Mouse (Mus musculus) embryo, embryonic 11.5 days (tissue): ENCODE data around the gene Sox21.

Source experiments
- DNase-seq: peaks from one replicate; pipeline ENCODE4 v3.0.0-alpha.2; 2012; ENCODE audit warnings: low read depth, low spot score

The Sox21 gene

DNA sequence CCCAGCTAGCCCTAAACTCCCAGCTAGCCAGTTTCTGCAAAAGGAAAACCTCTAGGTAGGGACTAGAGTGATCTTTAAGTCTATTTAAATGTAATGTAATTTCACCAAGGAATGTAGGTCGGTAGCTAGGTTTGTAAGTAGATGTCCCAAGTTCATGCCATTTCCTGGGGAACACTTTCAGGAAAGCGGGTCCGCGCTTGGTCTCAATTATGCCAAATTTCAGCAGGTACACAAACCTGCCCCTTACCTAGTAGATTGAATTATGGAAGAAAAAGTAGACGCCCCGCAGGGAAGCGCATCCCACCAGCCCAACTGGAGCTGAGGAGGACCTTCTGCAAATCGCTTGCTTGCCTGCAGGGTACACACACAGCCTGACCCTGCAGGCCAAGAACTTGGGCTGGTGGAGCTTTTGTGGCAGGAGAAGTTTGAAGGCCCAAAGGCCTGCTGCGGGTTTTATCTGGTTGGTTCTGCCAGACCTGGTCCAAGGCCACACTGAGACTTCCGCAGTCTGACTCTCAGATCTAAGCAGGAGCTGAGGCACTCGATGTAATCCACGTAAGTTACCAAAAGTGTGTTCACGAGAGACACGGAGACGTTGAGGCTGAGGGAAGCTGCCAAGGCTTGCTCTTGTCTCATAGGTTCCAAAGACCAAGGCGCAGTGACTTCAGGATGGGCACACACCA lies 11.6 kb downstream of the Sox21 start:
- no peak for DNase-seq

DNA sequence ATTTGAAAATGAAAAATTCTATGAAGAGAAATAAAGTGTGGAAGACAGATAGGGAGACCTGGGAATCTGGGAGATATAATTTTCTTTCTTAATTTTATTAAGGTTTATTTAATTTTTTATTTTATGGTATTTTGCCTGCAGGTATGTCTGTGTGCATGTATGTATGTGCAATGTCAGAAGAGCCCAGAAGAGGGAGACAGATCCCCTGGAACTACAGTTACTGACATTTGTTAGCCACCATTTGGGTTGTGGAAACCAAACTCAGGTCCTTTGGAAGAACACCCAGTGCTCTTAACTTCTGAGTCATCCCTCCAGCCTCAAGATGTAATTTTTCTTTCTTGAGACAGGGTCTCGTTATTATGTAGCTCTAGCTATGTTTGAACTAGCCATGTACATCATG lies 15.9 kb downstream of the Sox21 start:
- no peak for DNase-seq

DNA sequence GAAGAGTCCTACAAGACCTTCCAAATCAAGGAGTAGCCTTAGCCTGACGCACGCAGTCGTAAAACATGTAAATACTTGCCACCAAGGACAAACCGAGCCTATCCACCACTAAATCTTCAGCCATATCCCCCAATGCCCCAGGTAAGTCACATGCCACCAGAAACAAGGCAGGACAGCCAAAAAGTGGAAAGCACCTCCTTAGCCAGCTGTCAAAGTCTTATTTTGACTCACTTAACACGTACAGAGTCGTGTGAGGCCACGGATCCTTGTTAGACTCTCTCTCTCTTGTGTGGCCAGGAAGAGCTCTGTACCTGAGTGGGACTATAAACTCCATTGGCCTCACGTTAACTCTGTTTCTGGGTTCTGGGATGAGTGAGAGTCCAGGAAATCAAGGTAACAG lies 20.0 kb downstream of the Sox21 start:
- DNase-seq: no peak

DNA sequence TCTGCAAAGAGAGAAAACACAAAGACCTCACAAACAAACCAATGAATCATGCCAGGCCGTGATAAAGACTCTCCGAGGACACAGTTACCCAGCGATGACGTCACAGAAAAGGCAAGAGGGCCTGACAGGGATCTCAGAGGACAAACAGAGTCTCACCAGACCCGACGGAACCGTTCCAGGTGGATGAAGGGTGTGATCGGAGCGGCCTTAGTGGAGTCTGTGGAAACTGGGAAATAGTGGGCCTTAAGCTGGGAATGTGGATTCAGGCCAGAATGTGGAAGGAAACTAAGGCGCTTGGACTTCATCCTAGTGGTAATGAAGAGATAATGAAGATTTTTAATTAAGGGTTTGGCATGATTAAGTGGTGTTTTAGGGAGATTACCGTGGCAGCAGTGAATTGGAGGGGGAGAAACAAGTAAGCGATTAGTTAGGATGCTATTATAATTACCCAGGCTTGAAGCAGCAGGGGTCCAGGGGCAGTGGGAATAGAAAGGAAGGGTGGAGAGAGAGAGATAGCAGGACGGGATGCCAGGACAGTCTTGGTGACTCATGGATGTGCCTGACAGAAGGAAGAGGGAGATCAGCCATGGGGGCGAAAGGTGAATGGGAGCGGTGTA lies 24.5 kb downstream of the Sox21 start:
- DNase-seq: no peak

DNA sequence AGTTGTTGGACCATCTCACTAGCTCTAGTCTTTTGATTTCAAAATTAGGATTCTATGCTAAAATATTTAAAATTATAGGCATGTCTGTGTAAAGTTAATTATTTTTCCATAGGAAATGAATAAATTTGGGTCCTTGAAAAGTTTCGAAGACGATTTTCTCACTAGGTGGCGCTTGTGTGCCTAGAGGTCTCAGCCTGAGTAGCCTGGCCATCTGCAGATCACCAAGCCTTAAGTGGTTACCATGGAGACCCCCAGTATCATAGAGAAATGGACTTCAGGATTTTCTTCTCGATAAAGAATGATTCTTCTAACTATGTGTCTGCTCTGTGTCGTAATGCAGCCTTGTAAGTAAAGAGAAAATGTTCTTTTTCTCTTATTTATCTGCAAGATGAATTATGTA lies 27.2 kb downstream of the Sox21 start:
- no peak for DNase-seq

- DNase-seq: no peak
These were observed 29.5 kb downstream of the Sox21 start for GRCm38 (mm10) chr14:118207347-118207746.

DNA sequence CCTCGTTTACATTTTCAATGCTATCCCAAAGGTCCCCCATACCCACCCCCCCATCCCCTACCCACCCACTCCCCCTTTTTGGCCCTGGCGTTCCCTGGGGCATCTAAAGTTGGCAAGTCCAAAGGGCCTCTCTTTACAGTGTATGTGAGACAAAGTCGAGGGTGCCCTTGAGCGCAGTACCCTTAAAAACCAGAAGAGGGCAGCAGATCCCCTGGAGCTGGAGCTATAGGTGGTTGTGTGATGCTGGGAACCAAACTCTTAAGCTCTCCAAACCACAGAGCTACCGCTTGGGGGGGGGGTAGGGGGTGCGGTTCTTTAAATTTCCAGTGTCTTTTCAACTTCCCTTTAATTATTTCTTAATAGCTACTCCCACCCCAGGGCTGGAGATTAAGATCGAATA lies 33.8 kb downstream of the Sox21 start:
- no peak for DNase-seq

DNA sequence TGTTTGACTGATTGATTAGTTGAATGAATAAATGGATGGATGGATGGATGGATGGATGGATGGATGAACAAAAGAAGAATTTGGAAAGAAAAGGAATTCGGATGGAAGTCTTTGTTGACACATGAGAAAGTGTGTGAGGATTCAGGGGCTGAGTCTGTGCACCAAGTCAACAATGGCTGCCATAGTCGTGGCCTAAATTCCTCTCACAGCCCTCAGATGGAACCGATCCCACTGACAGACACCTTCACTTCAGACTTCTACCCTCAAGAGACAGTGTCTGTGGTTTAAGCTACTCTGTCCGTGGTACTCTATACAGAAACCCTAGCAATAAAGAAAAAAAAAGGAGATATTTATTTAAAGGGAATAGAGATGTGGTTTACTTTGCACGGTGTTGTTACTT lies 34.8 kb downstream of the Sox21 start:
- no peak for DNase-seq

DNA sequence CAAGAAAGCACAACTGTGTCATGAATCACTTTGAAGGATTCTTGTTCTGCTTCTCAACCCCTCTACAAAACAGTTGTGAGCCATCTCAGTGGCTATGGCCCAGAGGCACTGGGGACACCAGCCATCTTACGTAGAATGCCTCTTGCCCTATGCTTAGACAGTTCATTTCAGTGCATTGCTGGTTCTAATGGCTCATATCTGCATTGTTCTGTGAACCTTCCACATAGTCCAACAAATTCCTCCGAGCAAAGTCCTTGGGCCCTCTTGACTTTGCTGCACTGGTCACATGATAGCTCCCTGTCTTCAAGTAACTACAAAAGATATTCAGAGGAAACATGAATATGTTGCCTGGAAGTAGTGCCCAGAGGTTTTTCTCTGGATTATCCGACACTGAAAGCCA lies 36.1 kb downstream of the Sox21 start:
- DNase-seq: no peak

DNA sequence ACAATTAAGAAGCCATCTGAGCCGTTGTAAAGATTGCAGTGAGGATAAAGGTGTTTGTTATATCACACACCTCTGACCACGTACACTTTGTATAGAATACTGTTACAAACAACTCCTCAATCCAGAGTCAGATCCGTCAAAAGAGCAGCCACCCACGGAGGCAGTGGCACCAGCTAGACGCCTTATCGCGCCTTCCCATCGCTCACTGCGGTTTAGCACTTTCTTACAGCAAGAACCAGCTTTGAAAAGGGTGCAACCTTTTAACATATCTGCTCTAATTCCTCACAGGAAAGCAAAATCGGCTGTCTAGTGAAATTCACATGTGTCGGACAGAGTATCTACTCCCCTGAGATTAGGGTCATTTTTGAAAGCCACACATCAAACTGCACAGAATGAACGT lies 39.8 kb downstream of the Sox21 start:
- no peak for DNase-seq

- no peak for DNase-seq
These were observed 42.5 kb downstream of the Sox21 start for GRCm38 (mm10) chr14:118194219-118194914.

DNA sequence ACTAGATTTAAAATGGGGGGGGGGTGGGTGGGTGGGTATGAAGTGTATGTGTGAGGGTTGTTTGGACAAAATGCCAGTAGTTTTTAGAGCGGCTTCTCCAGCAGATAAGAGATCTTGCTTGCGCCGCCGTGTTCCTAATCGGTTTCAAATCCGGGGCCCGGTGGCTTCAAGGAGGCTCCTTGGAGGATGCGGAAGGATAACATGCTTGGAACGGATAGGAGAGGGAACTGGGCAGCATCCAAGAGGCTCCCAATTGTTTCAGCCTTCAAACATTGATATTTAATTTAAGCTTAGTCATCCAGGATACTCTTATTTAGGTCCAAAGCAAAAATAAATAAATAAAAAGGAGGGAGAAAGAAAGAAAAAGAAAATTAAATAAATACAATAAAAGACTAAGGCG lies 43.2 kb downstream of the Sox21 start:
- DNase-seq: no peak

- no peak for DNase-seq
These were observed 43.7 kb downstream of the Sox21 start for GRCm38 (mm10) chr14:118193001-118193628.

GRCm38 (mm10) chr14:118191442-118191841 lies 45.4 kb downstream of the Sox21 start:
- no peak for DNase-seq
